Mouse (Mus musculus) kidney, postnatal 36 days (tissue): ENCODE measurements around the gene Aldh18a1.
"Not testable (repeated sequence)": the region's sequence is repeated elsewhere in the genome, so short reads cannot be mapped to it uniquely, and the experiment has no call there.

Experiments
- DNase-seq, 2 experiments: peaks; one replicate each; pipeline ENCODE4 v3.0.0; 2021 to 2022; ENCODE audit warnings: mixed read lengths in 2 of 2

Gene Aldh18a1

DNA sequence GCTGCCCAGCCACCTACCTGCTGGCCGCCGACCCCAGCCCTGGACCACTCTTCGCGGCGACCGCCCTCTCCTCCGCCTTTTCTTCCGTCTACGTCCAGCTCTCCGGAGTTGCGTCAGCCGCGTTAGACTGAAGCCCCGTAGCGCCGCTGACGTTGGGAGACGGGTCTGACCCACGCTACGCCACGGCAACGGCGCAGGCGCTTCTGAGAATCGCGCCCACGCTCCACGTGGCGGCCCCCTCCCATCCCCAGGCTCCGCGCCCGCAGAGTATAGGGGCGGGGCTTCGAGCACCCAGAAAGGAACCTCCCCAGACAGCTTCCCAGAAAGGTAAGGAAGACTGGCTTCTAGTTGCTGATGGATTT lies at the start of gene Aldh18a1:
Gene Aldh18a1, minus strand, starts transcription at position 171 of the 362 bp plus-strand sequence.
- peak; percentile 83 to 91 for DNase-seq

- DNase-seq = peak in 1 of 2 experiments; percentile 12
Observed at GRCm38 (mm10) chr19:40637601-40638000, 49.3 kb upstream of the Aldh18a1 start.

- peak; percentile 69 to 71 for DNase-seq
Observed at GRCm38 (mm10) chr19:40637091-40637490, 48.8 kb upstream of the Aldh18a1 start.

GRCm38 (mm10) chr19:40633144-40633543 lies 44.9 kb upstream of the Aldh18a1 start:
- DNase-seq = no peak

DNA sequence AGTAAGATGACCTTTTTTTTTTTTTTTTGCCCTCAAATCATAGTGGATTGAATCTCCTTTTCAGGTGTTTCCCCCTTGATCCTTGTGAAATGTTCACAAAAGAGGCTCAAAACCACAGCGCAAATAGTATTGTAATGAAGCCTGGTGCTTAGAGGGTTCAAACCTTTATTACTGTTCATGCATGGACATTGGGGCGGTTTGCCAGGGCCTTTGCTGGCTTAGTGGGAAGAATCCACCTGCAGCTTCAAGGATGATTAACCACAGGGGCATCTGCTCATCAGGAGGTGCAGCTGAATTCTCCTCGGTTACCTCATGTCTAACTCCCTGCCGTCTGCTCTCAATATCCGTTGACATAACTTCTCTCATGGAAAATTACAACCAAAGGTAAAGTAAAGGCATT lies 44.4 kb upstream of the Aldh18a1 start:
- peak in 1 of 2 experiments; percentile 38 for DNase-seq

DNA sequence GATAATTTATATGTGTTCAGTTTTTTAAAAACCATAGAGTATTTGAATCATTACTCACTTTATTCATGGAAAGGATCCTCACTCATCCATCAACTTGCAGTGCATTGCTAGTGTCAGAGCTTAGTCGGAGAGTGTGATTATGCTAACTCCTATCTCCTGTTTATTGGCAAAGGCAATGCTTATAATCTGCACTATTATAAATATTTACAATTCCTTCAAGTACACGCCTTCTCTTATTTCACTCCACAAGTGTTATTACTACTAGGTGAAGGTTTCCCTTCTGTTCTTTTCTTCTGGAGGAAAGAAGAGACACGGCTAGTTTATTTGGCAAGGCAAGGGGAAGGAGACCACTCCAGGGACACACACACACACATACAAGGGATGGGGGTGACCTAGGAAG lies 43.9 kb upstream of the Aldh18a1 start:
- no peak for DNase-seq

GRCm38 (mm10) chr19:40630606-40631005 lies 42.3 kb upstream of the Aldh18a1 start:
- DNase-seq = peak in 1 of 2 experiments; percentile 23

DNA sequence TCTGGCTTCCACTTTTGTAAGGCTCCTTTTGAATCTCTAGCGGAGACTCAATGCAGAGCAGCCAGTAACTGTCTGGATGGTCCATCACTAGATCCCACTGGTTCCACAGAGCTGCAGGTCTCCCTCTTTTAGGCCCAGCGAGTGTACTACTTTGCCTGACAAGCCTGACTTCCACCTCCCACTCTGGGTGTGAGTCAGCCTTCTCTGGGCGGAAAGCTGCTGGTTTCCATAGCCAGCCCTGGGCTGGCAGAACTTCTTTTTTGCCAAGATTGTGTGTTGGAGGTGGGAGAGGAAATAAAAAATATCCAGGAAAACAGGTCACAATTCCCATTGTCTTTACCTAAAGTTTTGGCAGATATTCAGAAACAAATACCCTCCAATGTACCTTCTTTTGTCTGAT lies 41.8 kb upstream of the Aldh18a1 start:
- DNase-seq = peak; percentile 25 to 39

DNA sequence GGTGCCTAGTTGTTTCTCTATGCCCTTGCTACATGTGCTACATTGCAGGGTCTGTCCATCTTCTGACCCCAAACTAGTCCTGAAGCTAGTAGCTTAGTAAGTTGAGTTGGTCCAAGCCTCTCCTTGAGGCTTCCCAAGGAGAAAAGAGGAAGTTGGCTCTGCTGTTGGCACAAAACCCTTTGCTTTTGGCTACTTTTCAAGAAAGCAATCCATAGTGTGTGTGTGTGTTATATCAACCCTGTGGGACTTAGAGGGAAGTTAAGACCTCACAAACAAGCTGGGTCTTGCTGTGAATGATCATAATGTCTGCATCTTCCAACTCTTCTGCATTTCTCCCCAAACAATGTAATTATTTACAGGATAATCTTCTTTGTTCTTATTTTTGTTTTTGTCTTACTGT lies 40.7 kb upstream of the Aldh18a1 start:
- no peak for DNase-seq

- DNase-seq = no peak
Observed at GRCm38 (mm10) chr19:40625935-40626334, 37.7 kb upstream of the Aldh18a1 start.

- DNase-seq = not testable (repeated sequence)
Observed at GRCm38 (mm10) chr19:40621616-40622015, 33.4 kb upstream of the Aldh18a1 start.

- DNase-seq = no peak
Observed at GRCm38 (mm10) chr19:40616021-40616420, 27.8 kb upstream of the Aldh18a1 start.

- DNase-seq = no peak
Observed at GRCm38 (mm10) chr19:40614811-40615210, 26.5 kb upstream of the Aldh18a1 start.

DNA sequence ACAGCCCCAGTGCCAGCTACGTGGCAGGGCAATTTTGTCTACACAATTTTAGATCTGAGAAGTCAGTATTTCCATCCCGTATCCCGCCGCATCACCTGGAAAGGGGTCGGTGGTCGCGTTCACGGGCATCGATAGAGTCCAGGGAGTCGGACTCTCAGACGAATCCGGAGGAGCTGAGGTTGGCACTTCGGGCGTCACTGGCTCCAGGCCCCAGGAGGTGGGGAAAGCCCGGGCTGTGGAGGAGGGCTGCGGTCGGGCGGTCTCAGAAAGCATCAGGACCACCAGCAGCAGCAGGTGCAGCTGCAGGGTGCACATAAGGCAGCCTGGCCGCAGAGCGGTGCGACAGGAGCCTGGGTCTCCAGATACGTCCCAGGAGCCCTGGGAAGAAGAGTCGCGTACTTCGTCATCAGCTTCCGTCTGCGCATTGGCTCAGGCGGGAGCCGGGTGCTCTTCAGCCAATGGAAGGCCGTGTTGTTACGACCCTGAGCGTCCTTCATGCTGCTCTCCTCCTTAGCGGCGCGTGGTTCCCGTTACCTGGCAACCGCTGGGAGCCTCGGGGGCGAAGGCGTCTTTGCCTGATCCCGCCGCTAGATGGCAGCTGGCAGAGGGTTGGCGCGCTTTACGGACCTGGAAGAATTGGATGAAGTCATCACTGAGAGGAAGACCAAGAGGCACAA lies 23.7 kb upstream of the Aldh18a1 start, which contains the start of the genes Tctn3 and Entpd1:
Gene Tctn3, minus strand, starts transcription at position 404 of the 677 bp plus-strand sequence.
Gene Entpd1, plus strand, starts transcription at position 537 of the 677 bp plus-strand sequence.
- DNase-seq = peak; percentile 96 to 97

DNA sequence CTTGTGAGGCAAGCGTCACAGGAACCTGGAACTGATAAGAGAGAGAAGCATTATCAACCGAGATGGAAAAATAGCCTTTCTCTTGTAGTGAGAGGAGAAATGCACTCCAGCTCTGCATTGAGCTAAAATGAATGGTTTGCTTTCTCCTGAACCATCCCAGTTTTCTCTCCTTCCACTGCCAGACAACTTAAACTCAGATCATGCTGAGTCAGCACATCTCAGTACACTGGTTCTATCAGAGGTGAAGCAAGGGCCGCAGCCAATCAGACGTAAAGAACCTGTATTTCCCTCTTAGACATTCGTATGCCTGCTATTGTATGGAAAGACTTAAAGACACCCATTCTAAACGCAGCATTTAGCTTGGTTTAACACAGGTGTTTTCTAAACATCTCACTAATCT lies 19.4 kb upstream of the Aldh18a1 start:
- DNase-seq = no peak

GRCm38 (mm10) chr19:40605189-40605588 lies 16.9 kb upstream of the Aldh18a1 start:
- DNase-seq = no peak

DNA sequence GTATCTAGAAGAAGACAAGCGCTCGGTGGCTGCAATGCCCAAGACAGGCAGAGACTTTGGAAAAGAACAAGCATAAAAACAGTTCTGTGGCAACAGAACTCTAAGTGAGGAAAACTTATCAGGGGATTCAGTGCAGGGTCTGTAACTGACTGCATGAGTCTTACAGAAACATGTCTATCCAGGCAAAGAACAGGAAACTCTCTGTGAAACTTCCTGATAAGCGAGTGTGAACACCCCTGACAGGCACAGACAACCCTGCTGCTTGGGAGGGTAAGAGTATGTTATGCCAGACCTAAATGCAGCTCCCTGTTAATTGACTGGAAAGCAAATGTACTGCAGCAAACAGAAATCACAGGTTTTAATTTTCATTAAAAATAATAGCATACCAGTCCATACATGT lies 13.6 kb upstream of the Aldh18a1 start:
- no peak for DNase-seq

DNA sequence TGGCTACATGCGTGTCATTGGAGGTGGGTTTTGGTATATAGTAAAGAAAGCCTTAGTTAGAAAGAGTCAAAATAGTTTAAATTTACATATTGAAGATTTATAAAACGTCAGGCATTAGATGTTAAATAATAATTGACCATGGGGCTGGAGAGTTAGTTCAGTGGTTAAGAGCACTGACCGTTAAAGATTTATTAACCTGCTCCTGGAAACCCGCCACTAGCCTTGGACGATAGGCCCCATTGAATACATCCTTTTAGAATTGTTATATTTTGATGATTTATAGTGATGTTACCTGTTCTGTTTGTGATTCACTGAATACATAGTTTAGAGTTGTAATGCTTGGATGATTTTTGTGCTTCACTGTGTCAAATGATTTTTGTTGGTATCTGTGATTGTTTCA lies 12.6 kb upstream of the Aldh18a1 start:
- peak; percentile 50 to 64 for DNase-seq

GRCm38 (mm10) chr19:40595831-40596230 lies 7.6 kb upstream of the Aldh18a1 start:
- DNase-seq = peak; percentile 22 to 23

GRCm38 (mm10) chr19:40595231-40595630 lies 7.0 kb upstream of the Aldh18a1 start:
- DNase-seq = peak; percentile 8 to 16

DNA sequence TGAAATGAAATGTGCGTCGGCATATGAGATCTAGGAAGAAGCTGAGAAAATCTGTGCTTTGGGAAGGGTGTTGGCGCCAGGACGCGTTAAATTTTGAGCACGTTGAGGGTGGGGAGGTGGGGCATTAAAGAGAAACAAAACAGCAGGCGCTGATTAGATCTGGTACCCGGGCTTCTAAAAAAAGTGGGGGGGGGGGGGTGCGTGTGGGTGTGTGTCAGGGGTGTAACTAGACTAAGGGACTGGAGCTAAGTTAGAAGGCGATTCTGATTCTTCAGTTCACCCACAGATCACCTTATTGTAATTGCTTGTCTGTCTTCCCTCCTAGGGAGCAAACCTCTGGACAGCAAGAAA lies 1.2 kb upstream of the Aldh18a1 start:
- DNase-seq = no peak

- peak; percentile 85 to 96 for DNase-seq
Observed at GRCm38 (mm10) chr19:40588847-40589529, 725 bp upstream of the Aldh18a1 start.

DNA sequence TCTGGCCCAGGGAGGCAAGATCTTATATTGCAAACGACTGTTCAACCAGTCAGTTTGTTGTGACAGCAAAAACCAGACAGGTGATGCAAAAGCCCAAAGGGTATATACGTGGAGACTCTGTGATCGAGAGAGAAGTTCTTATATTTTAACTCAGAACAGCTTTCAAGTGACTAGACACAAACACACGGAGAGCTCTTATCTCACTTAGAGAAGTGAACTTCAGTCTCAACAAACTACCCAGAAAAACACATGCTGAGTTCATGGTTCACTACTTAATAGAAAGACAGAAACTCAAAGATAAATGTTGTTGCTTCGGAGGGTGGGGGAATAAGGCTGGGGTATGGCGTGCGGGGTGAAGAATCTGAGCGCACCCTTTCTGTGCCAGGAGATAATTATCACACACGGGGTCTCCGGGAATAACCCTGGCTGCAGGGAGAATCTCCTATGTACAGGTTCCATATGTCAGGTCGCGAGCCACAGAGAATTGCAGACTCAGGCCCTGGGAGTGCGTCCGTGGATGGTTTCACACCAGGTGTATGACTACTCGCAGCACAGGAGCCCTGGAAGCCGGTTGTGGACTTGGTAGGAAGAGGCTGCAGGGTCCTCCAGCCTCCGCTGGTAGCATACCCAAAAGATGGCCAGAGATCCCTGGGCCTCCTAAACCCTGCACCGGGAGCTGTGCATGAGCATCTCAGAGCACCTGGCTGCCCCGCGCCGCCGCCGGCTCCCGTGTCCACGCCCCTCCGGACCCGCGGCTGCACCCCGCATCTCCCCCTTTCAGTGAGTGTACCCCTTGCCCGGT lies 571 bp downstream of the Aldh18a1 start:
- DNase-seq = no peak
